Mouse (Mus musculus): Measurements from ENCODE around the gene Mast4. TPM values are rescaled to one million over a fixed set of nuclear protein-coding genes. Genes with fewer than 3 reads are reported as not detected.
"Not testable (repeated sequence)": the region's sequence is repeated elsewhere in the genome, so short reads cannot be mapped to it uniquely, and the experiment has no call there.

Mast4 gene
- polyA plus RNA-seq, 1 experiment from 2014 or later: 15.2 TPM

DNA sequence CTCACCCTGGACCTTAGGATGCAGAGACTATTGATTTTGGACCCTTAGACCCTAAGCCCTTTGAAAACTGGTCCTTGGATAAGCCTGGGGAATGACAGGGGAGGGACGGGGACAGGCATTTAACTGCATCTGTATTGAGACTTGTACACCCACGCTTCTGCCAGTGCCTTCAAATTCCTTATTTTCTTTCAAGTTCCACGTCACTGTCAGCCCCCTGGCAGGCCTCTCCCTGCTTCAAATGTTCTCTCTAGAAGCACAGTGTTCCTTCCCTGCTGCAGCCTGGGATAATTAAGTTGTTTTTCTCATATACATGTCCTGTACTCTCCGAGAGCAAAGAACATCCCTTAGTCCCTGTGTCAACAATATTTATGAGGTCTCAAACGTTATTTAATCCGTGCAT is 585.1 kb downstream of the Mast4 start:
- H3K9ac ChIP-seq: no peak overlapping the region
- H3K4me1 ChIP-seq: no peaks in the 10 kb centered on the region
- H3K4me2 ChIP-seq: no peak overlapping the region
- H3K9me3 ChIP-seq (replicated peaks): no peaks in the 10 kb centered on the region
- peaks cover 19% of the 10 kb centered on the region for H3K36me3 ChIP-seq (ENCODE audit: poor library complexity, severe bottlenecking)
- WGBS: 59% methylated on average over 6 of the region's 6 CpGs
- H3K27me3 ChIP-seq: no peaks in the 10 kb centered on the region
- H3K4me3 ChIP-seq: no peak overlapping the region
- H3K27ac ChIP-seq: no peak overlapping the region
- no peak for ATAC-seq

DNA sequence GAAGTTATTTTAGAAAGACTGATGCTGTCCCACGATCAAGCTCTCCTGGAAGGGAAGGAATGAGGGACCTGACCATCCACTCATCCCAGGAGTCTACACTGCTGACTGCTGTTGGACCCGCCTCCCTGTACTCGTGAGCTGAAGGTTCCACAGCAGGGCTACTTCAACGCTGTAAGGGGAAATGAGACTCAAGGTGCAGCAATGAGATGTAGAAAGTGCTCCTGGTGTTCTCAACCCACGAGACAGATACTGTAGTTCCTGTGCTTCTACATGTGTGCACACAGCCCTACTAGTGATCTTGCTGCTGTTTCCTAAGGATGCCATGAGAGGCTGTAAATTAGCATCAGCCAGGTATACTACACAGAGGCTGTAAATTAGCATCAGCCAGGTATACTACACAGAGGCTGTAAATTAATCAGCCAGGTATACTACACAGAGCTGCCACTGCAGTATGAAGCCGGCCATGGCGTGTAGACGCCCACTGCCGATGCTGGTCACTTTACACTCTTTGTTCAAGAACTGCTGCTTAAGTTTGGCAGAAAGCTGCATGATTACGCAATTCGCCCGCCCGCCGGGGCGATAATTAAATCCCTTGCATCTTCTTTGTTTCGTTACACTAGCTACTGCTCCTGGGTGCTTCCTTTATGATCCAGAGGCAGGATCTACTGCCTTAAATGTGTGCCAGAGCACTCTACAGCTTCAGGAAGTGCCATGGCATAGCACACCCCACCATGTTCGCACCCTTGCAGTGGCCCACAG is 587.3 kb downstream of the Mast4 start:
- Histone ChIP-seq H3K27me3 (no peaks in the 10 kb centered on the region), H3K9me3 (replicated peaks) (no peaks in the 10 kb centered on the region), H3K4me1 (no peaks in the 10 kb centered on the region), H3K4me3 (no peak overlapping the region), H3K27ac (no peak overlapping the region), H3K4me2 (no peak overlapping the region), H3K36me3 (ENCODE audit: poor library complexity, severe bottlenecking) (peaks cover 19% of the 10 kb centered on the region), H3K9ac (no peak overlapping the region)
- ATAC-seq: no peak
- WGBS: 86% methylated on average over 17 of the region's 17 CpGs

DNA sequence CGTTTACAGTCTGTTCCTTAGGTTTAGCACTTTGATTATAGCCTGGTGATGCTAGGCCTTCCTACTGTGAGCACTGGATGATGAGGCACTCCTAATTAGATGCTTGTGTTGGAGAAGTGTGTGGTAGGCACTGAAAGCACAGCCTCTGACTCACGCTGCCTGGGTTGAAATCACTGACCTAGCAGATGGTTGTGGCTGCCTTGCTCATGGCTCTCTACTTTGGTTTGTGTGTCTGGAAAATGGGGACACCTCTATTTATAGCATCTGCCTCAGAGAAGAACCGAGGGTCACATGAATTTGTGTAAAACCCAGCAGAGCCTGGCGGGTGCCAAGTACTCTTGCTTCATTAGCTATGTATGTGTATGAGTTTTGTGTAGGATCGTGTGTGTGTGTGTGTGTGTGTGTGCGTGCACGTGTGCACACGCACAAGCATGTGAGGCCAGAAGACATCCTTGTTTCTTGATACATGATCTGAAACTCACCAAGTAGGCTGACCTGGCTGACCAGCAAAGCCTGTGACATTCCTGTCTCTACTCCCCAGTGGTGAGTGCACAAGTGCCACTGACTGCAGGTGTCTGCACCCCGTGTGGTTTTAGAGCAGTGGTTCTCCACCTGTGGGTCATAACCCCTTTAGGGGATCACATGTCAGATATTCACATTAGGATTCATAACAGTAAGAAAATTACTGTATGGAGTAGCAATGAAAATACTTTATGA is 588.5 kb downstream of the Mast4 start:
- H3K4me3 ChIP-seq: no peak overlapping the region
- 89% methylated on average over 9 of the region's 9 CpGs for WGBS

DNA sequence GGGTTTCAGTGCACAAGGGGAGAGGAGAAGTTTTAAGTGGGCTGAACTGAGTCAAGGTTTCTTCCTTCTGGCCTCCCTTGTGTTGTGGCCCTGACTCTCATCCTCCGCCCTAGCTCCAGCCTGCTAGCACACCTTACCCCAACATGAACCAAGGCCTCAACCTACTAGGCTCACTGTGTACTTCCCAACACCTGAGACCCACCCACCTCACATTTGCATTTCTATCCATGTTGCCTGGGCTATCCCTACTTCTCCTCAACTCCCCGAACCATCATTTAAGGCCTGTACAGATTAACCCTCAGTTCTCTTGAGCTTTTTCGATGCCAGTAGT is 589.1 kb downstream of the Mast4 start:
- Histone ChIP-seq H3K27ac (no peak overlapping the region), H3K36me3 (ENCODE audit: poor library complexity, severe bottlenecking) (peaks cover 13% of the 10 kb centered on the region), H3K9ac (no peak overlapping the region), H3K4me3 (no peak overlapping the region), H3K9me3 (replicated peaks) (no peaks in the 10 kb centered on the region), H3K27me3 (no peaks in the 10 kb centered on the region), H3K4me1 (no peaks in the 10 kb centered on the region), H3K4me2 (no peak overlapping the region)
- ATAC-seq: peak; percentile 45; the same call in 1 of the 2 replicates
- WGBS: 89% methylated on average over 3 of the region's 3 CpGs

More for the DNA sequence above, 588.5 kb downstream of the Mast4 start:
- Histone ChIP-seq H3K9ac (no peak overlapping the region), H3K36me3 (ENCODE audit: poor library complexity, severe bottlenecking) (peaks cover 13% of the 10 kb centered on the region), H3K27ac (no peak overlapping the region), H3K9me3 (replicated peaks) (no peaks in the 10 kb centered on the region), H3K4me2 (no peak overlapping the region), H3K4me1 (no peaks in the 10 kb centered on the region), H3K27me3 (no peaks in the 10 kb centered on the region)
- ATAC-seq: no peak

DNA sequence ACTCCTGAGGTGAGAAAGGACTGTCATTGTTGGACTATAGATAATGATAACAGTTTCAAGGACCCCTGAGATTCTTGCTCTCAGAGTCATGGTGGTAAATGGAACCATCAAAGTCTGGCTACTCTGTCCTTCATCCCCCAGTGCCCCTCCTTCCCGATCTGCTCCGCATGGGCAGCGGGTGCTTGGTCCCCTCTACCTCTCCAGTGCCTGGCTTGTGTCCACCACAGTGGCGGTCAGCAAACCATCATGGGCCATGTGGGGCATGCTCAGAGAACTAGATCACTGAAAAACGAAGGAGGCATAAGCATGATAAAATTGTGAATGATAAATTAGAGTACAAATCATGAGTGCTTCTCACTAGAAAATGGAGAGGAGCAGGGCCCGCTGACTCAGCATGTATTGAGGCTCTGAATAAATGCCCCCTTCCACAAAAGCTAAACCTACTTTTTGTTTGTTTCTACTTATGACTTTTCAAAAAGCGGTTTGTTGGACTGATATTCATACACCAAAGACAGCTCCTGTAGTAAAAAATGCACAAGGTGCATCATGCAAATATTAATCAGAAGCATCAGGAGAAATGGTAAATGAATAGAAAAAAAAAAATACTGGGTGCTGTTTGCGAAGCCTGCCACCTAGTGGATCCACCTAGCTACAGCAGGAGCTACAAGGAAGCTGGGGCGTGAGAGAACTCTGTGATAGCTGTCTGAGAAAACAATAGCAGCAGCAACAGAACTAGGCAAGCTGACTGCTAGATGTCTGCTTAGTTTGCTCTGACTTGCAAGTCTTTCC is 589.6 kb downstream of the Mast4 start:
- Histone ChIP-seq H3K27ac (no peak overlapping the region), H3K27me3 (no peaks in the 10 kb centered on the region), H3K4me2 (no peak overlapping the region), H3K9me3 (replicated peaks) (no peaks in the 10 kb centered on the region), H3K36me3 (ENCODE audit: poor library complexity, severe bottlenecking) (peaks cover 10% of the 10 kb centered on the region; the same call in 1 of the 2 replicates), H3K4me3 (no peak overlapping the region), H3K4me1 (no peaks in the 10 kb centered on the region), H3K9ac (no peak overlapping the region)
- peak; percentile 54; the same call in 1 of the 2 replicates for ATAC-seq
- WGBS: 72% methylated on average over 9 of the region's 9 CpGs

DNA sequence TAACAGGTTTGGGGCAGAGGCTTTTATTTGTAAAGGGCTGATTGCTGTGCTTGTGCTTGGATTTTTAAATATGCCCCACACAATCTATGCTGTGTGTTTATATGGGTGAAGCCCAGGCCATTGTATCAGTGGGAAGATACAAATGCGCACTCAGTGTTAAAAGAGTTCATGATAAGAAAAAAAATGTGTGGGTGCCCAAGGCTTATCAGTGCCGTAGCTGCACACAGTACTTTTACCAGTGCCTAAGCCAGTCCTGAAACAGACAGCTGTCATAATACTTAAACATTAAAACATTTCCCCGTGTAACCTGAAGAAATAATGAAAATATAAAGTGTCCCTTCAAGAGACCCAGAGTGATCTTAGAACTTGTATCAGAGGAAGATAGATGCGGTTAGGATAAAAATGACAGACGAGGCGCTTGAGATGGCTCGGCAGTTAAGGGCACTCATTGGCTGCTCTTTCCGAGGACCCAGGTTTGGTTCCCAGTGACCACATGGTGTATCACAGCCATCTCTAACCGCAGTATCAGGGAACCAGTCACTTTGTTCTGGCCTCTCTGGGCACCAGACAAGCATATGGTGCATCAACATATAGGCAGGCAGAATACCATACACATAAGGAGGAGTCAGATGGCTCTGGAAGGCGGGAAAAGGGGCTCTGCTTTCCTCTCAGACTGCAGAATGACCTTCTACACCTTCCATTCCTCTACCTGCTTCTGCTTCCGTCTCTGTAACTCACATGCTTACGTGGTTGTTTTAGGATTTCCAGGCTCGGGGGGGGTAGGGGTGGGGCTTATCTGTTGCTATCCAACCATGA is 594.4 kb downstream of the Mast4 start:
- ATAC-seq: no peak
- Histone ChIP-seq H3K4me2 (no peak overlapping the region), H3K36me3 (ENCODE audit: poor library complexity, severe bottlenecking) (peaks cover 50% of the 10 kb centered on the region), H3K27ac (no peak overlapping the region), H3K27me3 (no peaks in the 10 kb centered on the region), H3K9ac (no peak overlapping the region), H3K4me3 (no peak overlapping the region), H3K9me3 (replicated peaks) (no peaks in the 10 kb centered on the region), H3K4me1 (no peaks in the 10 kb centered on the region)
- 96% methylated on average over 13 of the region's 13 CpGs for WGBS

DNA sequence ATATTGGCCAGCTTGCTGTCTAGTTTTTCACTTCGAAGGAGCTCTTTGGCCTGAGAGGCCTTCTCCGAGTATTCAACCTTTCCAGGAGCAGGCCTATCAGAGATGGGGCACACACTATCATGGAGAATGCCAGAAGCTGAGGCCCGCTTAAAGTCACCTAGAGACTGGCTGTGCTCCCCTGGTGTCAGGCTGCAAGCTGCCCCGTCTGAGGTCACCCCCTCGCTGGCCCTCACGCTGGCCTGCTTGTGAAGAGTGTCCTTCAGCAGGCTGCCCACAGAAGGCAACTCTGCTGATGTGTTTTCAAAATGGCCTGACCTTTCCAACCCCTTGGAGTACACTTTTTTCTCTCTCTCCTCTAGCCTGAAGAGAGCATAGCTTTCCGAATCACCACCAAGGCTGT is 596.5 kb downstream of the Mast4 start:
- Histone ChIP-seq H3K9ac (no peak overlapping the region), H3K4me2 (no peak overlapping the region), H3K36me3 (ENCODE audit: poor library complexity, severe bottlenecking) (peaks cover 53% of the 10 kb centered on the region), H3K27ac (no peak overlapping the region), H3K4me3 (no peak overlapping the region), H3K27me3 (no peaks in the 10 kb centered on the region), H3K9me3 (replicated peaks) (no peaks in the 10 kb centered on the region), H3K4me1 (0 out of 2 replicates have a peak, but pooled peaks cover 3% of the 10 kb centered on the region)
- 94% methylated on average over 7 of the region's 7 CpGs for WGBS
- ATAC-seq: no peak

DNA sequence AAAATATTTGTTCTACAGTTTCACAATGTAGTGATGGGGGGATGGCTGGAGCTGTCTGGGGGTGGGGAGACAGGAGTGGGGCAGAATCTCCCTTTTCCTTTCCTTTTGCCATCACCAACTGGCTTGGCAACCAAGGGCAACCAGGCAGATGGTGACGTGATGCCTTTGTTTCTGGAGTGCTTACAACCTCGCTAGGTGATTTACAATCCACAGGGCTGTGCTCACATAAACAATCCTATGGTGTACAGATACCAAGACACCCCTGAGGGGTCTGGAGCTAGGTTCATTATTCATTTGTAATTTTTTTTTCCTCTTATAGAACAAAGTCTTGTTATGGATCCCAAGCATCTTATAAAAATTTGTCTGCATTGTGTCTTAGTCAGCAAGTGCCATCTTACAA is 601.2 kb downstream of the Mast4 start:
- Histone ChIP-seq H3K36me3 (ENCODE audit: poor library complexity, severe bottlenecking) (peaks cover 34% of the 10 kb centered on the region), H3K27me3 (no peaks in the 10 kb centered on the region), H3K4me1 (0 out of 2 replicates have a peak, but pooled peaks cover 3% of the 10 kb centered on the region), H3K4me3 (no peak overlapping the region), H3K9ac (no peak overlapping the region), H3K4me2 (no peak overlapping the region), H3K9me3 (replicated peaks) (no peaks in the 10 kb centered on the region), H3K27ac (no peak overlapping the region)
- ATAC-seq: no peak
- 74% methylated on average over 2 of the region's 2 CpGs for WGBS

DNA sequence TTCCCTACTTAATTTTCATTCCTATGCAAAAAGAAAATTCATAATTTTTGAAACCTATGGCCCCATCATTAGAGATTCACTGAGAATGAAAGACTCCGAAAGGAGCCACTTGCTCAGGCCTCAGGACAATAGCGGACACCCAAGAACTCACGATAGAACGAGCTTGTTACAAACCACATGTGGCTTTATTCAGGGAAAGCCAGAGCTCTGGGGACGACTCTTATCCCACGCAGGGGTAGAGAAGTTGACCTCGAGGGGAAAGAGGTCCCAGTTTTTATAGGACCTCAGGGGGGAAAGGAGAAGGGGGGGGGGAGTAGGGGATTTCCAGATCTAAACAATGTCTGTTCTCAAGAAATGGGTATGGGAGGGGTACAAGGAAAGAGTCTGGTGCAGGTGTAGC is 605.3 kb downstream of the Mast4 start:
- H3K9me3 ChIP-seq (replicated peaks); H3K4me1 ChIP-seq; H3K4me3 ChIP-seq; H3K27me3 ChIP-seq; H3K36me3 ChIP-seq (ENCODE audit: poor library complexity, severe bottlenecking); H3K27ac ChIP-seq; ATAC-seq; H3K9ac ChIP-seq; H3K4me2 ChIP-seq: not testable (repeated sequence)
- WGBS: 57% methylated on average over 7 of the region's 7 CpGs

DNA sequence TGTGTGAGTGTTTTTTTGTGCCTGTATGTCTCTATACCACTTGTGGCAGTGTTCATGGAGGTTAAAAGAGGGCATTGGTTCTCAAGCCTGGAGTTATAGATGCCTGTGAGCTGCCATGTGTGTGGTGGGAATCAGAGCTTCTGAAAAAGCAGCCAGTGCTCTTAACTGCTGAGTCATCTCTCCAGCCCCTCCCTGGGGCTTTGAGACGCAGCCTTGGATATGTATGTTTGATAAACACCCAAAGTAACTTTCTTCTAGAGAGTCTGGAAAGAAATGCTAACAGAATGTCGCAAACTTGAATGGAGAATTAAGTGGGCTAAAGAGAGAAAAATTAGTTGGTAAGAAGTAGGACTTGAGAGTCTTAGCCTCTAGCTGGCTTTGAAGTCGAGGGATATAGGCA is 606.3 kb downstream of the Mast4 start:
- H3K9me3 ChIP-seq (replicated peaks): no peaks in the 10 kb centered on the region
- H3K4me3 ChIP-seq: no peak overlapping the region
- 0 out of 2 replicates have a peak, but pooled peaks cover 2% of the 10 kb centered on the region for H3K4me1 ChIP-seq
- H3K36me3 ChIP-seq (ENCODE audit: poor library complexity, severe bottlenecking): no peaks in the 10 kb centered on the region
- no peak for ATAC-seq
- H3K4me2 ChIP-seq: no peak overlapping the region
- no peak overlapping the region for H3K27ac ChIP-seq
- WGBS: 77% methylated on average over 3 of the region's 3 CpGs
- H3K9ac ChIP-seq: no peak overlapping the region
- H3K27me3 ChIP-seq: no peaks in the 10 kb centered on the region

DNA sequence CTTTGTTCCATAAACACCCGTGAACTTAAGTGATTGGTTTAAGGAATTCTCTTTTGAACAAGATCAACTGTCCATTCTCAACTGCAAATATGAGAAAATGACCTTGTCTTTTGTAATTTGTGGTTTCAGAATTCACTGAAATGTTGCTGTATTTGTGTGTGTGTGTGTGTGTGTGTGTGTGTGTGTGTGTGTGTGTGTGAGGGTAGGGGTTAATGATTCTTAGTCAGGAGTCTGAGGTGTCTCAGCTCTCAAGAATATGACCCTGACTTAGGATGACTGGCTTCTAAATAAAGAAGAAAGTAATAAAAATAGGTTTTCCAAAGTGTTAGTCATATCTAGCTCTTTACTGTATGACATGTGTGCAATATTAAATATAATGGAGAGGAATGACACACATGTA is 607.4 kb downstream of the Mast4 start:
- no peak for ATAC-seq
- H3K4me3 ChIP-seq: no peak overlapping the region
- H3K4me1 ChIP-seq: no peaks in the 10 kb centered on the region
- no peak overlapping the region for H3K4me2 ChIP-seq
- H3K27me3 ChIP-seq: no peaks in the 10 kb centered on the region
- H3K9me3 ChIP-seq (replicated peaks): no peaks in the 10 kb centered on the region
- 57% methylated on average over 1 of the region's 1 CpGs for WGBS
- H3K27ac ChIP-seq: no peak overlapping the region
- H3K9ac ChIP-seq: no peak overlapping the region
- H3K36me3 ChIP-seq (ENCODE audit: poor library complexity, severe bottlenecking): no peaks in the 10 kb centered on the region
